Mouse (Mus musculus) gastrocnemius, adult 18-20 months (tissue): Measurements from ENCODE around the gene Snx21. TPM values are rescaled to one million over a fixed set of nuclear protein-coding genes. Genes with fewer than 3 reads are reported as not detected.

Experiments used
- DNase-seq: peaks from one replicate; pipeline ENCODE4 v3.0.0; 2021; ENCODE audit warnings: low spot score
- long read RNA-seq, 2 experiments: library from polyadenylated mRNA; stranded (forward); transcript quantifications; one replicate each; pipeline ENCODE4 v2.0.0; 2021
- total RNA-seq, 2 experiments: library from RNA; stranded (reverse); gene quantifications; 2 replicates each; pipeline ENCODE4 v1.2.3; 2021

Gene Snx21
- total RNA-seq: 10 to 100 TPM; 20.0 to 24.3 TPM
- long read RNA-seq, experiment 1, transcript Snx21-204 (3 exons, 1,825 nt): minor isoform, 30 of 77 reads
- long read RNA-seq, experiment 1, transcript Snx21-201 (3 exons, 2,590 nt): major isoform, 34 of 77 reads
- long read RNA-seq, experiment 1, partial matches to known transcripts: 2 of 77 reads
- long read RNA-seq, experiment 1, other reads (novel, unspliced or antisense): 11 of 77 reads
- long read RNA-seq, experiment 2, transcript Snx21-204 (3 exons, 1,825 nt): major isoform, 29 of 50 reads
- long read RNA-seq, experiment 2, transcript Snx21-201 (3 exons, 2,590 nt): minor isoform, 15 of 50 reads
- long read RNA-seq, experiment 2, partial matches to known transcripts: 2 of 50 reads
- long read RNA-seq, experiment 2, other reads (novel, unspliced or antisense): 4 of 50 reads

DNA sequence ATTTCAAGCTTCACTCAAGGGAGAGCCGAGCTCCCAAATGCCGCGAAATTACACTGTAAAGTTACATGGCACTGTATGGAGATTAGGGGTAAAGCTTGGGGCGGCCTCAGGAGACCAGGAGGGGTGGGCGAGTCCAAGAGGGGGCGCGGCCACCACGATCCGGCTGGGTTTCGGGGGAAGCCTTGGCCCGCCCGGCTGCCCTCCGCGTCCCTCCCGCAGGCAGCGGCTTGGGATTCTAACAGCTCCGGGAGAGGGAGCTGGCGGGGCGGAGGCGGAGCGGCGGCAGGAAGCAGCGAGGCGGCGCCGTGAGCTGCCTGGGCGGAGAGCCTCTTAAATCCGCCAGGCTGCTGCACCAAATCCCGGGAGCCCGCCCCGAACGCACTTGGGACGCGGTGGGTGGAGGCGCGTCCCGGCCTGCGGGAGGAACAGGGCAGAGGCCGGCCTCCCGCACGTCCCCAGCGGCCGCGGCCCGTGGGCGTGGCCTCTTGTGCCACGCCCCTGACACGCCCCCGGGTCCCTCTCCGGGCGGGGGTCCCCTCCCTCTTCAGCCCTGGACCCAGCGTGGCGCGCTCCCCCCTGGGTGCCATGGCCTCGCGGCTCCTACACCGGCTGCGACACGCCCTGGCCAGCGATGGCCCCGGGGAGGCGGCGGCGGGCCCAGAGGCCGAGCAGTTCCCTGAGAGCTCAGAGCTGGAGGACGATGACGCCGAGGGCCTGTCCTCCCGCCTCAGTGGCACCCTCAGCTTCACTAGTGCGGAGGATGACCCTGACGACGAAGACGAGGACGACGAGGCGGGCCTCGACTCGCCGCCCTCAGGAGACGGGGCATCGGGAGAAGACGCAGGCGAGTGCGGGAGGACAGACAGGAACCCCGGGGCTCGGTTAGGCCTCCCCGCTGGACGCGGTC is at the start of gene Snx21:
Gene Snx21, plus strand, starts transcription at position 343 of the 907 bp plus-strand sequence.
- peak; percentile 94 for DNase-seq

DNA sequence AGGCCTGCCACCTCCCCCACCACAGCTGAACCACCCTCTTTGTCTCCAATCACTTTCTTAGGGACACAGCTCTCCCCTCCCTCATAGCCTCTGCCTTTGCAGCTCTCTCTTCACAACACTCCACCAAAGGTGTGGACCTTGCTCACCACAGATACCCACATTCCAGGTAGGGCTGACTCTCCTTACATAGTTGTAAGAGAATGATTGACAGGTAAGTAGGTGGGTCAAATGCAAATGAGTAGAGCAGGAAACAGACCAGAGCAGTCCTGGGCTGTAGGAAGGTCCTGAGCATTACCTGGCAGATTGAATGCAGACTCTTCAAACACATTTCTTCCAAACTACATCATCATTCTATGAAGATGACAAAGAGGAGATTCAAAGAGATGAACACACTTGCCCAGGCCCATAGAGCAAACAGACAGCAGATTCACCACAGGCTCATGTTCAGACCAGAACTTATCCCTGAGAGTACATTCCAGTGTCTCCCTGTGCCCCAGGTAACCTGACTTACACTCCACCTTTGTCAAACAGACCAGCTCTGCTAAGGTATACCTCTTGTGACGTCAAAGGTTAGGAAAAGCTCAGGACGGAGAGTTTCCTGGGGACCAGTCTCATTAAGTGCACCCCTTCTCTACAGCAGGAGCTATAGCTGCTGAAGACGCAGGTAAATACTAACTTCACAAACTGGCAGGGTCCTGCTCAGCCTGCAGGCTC is 48.1 kb upstream of the Snx21 start:
- no peak for DNase-seq

DNA sequence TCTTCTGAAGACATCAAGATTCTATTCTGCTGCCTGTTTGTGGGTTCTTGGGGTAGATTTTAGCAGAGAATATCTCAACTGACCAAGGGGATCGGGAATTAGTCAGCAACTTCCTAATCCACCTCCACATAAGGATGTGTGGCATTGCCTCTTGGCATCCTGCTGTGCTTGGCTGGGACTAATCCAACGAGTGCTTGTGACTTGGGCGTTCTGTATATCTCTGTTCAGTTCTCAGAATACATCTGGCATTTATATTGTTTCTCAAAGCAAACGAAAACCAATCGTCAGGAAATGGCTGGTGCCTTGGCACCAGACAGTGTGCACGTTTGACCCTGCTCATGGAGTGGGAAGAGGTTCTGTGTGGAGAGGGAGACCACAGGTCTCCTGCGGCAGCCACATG is 45.7 kb upstream of the Snx21 start:
- no peak for DNase-seq

DNA sequence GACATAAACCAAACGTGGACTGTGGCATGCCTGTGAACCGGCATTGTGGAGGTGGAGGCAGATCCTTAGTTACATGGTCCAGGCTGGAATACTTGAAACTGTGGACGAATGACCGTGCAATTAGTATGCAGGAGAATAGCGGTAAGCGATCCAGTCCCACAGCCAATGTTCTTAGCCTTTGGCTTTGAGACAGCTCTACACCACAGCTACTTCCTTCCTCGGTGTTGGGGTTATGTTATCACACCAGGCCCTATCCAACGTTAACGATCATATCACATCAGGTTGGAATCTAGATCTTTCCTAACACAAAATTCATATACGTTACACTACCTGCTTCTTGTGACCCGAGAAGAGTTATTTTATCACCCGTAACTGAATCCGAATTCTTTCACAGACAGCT is 40.6 kb upstream of the Snx21 start:
- DNase-seq: no peak

DNA sequence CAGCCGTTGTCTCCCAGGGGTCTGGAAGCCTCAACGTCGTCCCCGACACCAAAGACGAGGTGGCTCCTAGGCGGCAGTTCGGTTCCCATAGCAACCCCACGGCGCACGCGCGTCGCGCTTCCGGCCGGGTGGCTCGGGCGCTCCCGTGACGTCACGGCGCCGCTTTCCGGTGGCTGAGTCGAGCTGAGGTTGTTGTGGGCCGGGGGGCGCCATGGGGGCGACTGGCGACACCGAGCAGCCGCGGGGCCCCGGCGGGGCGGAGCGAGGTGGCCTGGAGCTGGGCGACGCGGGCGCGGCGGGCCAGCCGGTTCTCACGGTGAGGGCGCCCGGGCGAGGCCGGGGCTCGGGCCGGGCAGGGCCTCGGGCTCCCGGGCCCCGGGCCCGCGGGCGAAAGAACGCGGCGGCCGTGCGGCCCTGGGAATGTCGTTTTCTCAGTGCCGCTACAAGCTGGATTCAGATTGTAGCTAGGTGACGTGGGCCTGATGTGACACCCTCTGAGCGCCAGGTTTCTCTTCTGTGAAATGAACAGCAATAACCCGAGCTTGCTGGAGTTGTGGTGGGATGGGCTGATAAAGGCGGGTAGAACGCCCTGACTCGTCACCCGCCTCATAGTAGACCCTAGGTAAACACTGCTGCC is 39.7 kb upstream of the Snx21 start, which contains the start of the genes Wfdc3 and Dnttip1:
Gene Wfdc3, minus strand, starts transcription at position 89 of the 637 bp plus-strand sequence.
Gene Dnttip1, plus strand, starts transcription at position 141 of the 637 bp plus-strand sequence.
- DNase-seq: peak; percentile 91

DNA sequence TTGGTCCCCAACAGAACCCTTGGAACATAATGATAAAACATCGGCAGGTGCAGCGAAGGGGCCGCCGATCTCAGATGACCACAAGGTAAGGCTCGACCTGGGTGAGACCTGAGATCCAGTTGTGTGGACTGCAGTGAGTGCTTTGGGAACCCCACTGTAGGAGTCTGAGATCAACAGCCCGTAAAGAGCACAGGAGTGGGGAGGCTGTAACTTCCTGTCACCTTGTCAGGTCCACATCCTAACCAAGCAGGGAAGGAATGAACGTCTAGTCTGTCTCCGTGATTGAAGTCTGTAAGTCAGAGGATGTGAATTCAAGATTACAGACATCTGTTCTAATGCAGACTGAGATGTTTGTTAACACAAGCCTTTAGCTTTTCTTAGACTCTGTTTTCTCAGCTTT is 38.9 kb upstream of the Snx21 start:
- DNase-seq: no peak

DNA sequence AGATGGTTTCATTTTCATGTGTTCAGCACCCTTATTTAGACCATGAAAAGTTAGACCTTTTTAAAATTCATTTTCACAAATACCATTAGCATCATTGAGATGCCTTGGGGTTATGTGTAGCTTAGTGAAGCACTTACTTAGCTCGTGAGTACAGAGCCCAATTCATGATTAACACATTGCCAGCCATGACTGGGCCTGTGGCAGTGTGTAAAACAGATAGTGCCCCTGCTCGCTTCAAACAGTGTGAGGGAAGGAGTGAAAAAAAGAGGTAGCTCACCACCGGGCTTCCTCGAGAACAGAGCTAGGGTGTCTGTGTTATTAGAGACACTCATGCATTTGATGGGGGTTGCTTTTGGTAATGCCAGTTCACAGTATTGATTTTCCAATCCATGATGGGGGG is 37.4 kb upstream of the Snx21 start:
- no peak for DNase-seq

DNA sequence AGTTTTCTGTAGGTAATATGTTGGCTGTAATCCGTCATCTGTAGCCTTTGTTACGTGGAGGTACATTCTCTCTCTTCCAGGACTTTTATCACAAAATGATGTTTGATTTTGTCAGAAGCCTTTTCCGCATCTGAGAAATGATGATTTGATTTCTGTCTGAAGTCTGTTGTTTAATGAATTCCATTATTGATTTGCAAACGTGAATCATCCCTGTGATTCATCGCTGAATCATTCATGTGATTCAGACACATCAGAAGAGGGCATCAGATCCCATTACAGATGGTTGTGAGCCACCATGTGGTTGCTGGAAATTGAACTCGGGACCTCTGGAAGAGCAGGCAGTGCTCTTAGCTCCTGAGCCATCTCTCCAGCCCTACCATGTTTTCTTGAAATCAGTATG is 36.6 kb upstream of the Snx21 start:
- no peak for DNase-seq

DNA sequence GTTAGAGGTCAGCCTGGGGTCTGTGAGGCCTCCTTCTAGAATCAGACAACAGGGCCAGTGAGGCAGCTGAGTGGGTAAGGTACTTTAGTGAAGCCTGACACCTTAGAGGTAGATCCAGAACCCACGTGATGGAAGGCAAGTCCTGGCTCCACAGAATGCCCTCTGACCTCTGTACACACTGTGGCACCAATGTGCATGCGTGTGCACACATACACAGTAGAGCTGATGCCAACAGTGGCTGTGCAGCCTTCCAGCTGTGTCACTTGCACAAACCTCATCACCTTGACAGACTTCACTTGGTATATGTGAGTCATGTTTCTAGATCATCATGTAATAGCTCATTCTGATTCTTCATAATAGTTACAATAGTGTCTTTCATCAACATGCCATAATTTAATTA is 33.2 kb upstream of the Snx21 start:
- no peak for DNase-seq

DNA sequence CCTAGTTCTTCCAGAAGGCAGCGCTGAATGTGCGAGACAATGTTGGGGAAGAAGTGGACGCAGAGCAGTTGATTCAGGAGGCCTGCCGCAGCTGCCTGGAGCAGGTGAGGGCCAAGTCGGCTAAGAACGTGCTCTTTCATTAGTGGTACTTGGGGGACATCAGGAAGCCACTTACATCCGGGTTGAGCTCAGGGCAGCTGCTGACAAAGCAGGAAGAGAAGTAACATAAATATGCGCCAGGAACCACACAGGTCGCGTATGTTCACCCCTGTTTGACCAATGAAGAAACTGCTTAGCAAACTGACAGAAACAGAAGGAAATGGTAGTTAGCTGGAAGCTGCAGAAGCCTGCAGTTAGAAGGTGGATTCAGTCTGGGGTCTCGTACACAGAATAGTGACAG is 31.5 kb upstream of the Snx21 start:
- no peak for DNase-seq

DNA sequence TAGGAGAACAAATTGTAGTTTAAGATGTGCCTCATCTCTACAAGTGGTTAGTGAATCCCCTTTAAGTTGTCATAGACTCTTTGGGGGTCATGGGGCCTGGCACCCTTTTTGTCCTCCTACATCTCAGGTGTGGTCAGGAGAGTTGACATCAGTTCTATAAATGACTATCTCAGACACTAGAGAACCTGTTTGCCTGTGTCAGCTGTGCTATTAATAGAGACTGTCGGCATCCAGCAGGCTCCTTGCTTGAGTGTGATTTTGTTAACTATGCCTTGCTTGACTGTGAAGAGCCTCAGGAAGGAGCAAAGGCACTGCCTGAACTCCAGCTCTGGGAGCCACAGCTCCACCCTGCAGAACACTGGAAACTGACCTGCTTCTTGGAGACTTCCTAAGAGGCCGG is 30.8 kb upstream of the Snx21 start:
- DNase-seq: peak; percentile 74

DNA sequence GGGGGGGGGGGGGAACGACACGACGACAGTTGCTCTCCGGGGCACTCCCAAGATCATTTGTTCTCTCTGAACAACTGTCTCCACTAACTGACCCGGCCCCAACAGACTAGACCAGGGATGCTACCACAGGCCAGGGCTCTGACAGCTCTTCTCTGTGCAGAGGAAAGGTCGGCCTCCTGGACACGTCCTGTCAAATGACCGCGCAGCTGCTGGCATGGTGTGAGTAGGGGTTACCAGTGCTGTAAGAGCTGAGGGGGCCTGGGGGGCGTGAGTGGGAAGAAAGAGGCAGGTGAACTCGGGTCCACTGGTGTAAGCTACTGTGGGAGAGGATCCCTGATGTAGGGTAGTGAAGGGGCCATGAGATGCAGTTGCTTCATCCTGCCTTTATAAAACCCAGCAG is 27.8 kb upstream of the Snx21 start:
- DNase-seq: no peak

DNA sequence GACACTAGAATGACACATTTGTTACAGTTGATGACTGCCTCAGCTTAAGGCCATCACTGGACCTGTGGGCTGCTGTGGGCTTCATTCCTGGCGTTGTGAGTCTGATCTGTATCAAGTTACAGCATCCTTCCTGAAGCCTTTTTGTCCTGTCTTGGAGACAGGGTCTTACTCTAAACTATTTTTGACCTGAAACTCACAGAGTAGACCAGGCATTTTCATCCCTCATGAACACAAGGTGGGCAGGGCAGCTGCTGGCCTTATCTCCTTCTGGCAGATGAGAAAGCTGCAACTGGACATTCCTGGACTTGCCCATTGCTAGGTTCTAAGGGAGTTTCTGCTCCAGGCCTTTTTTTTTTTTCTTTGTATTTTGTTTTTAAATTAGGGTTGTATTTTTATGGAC is 26.9 kb upstream of the Snx21 start:
- DNase-seq: no peak

DNA sequence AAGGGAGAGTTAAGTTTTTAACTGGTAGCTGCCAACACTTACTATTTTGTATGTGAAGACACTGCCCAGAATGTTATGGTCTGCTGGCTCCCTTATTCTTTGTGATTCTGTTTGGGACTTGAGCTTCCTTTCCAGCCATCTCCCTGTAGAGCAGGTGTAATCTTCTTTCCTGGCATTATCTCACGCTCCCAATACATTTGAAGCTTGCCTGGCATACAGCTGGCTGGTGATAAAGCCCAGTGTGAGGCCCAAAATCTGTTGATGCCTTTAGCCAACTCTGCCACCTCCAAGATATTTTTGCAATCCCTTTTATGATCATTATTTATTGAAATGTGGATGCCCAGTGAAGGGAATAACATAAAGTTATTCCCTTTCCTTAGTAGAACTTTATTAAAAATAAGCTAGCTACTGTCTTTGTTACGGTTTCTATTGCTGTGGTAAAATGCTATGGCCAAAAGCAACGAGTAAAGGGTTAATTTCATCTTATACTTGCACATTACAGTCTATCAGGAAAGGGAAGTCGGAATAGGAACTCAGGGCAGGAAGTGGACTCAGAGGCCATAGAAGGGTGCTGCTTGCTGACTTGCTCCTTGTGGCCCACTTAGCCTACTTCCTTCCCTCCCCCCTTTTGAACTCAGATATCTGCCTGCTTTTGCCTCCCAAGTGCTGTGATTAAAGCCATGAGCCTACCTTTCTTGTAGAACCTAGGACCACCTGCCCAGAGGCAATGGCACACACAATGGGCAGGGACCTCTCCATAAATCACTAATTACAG is 25.4 kb upstream of the Snx21 start:
- DNase-seq: no peak

DNA sequence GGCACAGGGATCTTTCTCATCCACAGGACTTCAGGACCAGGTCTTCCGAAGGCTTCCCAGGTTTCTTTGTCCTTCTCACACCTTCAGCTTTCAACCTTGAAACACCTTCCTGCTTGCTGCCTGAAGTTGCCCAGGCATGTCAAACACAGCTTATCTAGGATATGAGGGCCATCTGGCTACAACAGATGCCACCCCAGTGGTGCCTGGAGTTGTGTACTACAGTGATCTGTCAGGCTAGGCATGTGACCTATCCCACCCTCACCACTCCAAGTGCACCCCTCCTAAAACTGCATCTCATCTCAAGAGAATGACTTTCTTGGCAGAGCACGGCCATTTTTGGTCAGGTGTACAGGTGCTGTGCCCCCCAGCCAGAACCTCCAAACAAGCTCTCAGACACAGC is 24.1 kb upstream of the Snx21 start:
- DNase-seq: no peak

DNA sequence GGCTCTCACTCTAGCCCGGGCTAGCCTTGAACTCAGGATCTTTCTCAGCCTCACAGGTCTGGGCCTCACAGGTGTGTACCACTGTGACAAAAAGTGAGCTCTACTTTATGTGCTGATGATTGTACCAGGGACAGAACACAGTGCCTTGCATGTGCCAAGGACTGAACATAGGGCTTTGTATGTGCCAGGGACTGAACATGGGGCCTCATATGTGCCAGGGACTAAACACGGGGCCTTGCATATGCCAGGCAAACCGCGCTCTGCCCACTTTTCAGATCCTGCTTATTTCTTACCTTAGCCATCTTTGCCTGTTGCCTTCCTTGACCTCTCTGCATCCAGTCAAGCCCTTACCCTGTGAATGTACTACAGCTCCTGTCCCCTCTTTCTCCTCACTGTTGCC is 23.7 kb upstream of the Snx21 start:
- DNase-seq: no peak

DNA sequence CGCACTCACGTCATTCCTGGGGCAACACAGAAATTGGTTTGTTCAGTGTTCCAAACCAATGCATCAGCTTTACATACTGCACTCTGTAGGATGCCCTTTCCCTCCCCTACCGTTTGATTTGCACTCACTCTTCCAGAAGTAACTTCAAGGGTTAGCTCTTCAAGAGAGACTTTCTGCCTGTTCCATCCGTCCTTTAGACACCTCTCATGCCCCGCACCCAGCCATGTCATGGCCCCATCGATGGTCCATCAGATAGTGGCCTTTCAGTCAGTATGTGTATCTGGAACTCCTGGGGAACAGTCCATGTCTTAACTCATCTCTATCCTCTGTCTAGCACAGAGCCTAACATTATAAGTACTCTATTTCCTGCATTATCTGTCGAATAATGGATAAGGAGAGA is 23.0 kb upstream of the Snx21 start:
- DNase-seq: no peak

DNA sequence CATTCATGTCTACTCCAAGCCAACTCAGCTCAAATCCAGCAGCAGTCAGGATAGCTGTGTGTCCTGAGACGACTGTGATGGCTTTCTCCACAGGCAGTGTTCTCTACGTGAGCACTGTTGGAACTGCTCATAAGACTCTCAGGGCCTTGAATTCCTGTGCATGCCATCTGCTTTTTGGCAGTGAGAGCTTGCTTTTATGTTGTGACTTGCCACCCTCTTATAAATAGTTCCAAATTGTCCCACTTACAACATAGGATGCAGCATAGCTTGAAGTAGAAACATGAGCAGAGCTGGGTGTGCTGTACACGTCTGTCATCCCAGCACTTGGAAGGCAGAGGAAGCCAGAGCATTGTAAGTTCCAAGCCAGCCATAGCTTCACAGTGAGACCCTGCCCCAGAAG is 19.8 kb upstream of the Snx21 start:
- DNase-seq: no peak

DNA sequence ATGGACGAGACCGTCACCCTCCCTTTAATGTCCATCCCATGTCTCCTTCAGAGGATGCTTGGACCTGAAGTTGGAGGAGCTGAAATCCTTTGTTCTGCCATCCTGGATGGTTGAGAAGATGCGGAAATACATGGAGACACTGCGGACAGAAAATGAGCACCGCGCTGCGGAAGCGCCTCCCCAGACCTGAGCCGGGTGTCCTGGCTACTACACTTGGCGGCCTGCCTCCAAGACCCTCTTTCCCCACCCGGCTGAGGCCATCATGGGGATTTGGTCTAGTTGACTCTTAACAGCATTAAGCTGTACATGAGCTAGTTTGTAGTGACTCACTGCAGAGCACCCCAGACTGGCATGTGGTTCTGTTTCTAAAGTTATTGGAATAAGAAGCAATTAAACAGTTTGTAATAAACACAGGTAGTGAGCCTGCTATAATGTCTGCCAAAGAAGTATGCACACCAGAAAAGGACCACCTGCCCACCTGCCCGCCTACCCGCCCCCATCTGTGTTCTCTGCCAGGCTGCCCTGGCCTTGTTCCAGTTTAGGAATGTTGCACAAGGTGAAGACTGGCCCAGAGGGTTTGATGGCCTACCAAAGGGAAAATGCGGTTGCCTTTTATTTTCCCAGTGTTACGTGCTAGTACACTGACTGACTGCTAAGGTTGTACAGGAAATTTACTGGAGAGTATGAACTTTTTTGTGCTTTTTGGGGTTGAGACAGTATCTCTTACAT is 17.6 kb upstream of the Snx21 start:
- no peak for DNase-seq
